Comparison of ENCODE assay signal across 10 mouse cellular contexts in genomic region chr1:40874456-40875375, GRCm38 (mm10).
DNase-seq lines count a peak whose midpoint lies in the region; ATAC-seq and TF ChIP-seq lines count a peak whose summit lies in the region.
"Had no signal": no experiment of that assay in that cellular context is flagged by ENCODE, and none has a peak within 500 bp of the region (broad histone marks: within the 10 kb centered on the region; RNA-seq: fewer than 3 reads in every experiment).

No protein-coding gene starts in this region.

- peak; percentile 7 for DNase-seq in adrenal gland, adult 8-10 months
- peak; percentile 10 for DNase-seq in gastrocnemius, postnatal 10 days
- peak; percentile 9 to 22 for DNase-seq in heart, postnatal 36 days
- no peak for DNase-seq in right cerebral cortex, adult 18-20 months
- DNase-seq in thymus, adult 2 months = no peak
- DNase-seq: kidney, postnatal 36 days had no signal

- H3K36me3 ChIP-seq in hindbrain, embryonic 16.5 days (ENCODE audit: control insufficient read depth, insufficient read depth, low read length) = no peaks in the 10 kb centered on the region
- H3K36me3 ChIP-seq in hindbrain, embryonic 12.5 days = no peaks in the 10 kb centered on the region
- H3K36me3 ChIP-seq in thymus, adult 2 months (ENCODE audit: control insufficient read depth, insufficient read depth, low read length) = no peaks in the 10 kb centered on the region
- H3K36me3 ChIP-seq: midbrain, embryonic 12.5 days had no signal

- H3K4me3 ChIP-seq in hindbrain, embryonic 16.5 days (ENCODE audit: low read length) = no peak overlapping the region
- no peak overlapping the region for H3K4me3 ChIP-seq in hindbrain, embryonic 12.5 days
- H3K4me3 ChIP-seq in thymus, adult 2 months (ENCODE audit: control insufficient read depth, insufficient read depth, low read length) = no peak overlapping the region
- H3K4me3 ChIP-seq: midbrain, embryonic 12.5 days had no signal

- no peaks in the 10 kb centered on the region for H3K9me3 ChIP-seq in hindbrain, embryonic 16.5 days (ENCODE audit: control insufficient read depth, low read length)
- H3K9me3 ChIP-seq in hindbrain, embryonic 12.5 days (replicated peaks) = no peaks in the 10 kb centered on the region
- H3K9me3 ChIP-seq: midbrain, embryonic 12.5 days had no signal

- WGBS in hindbrain, embryonic 16.5 days = 84% methylated on average over 26 of the region's 26 CpGs
- WGBS in hindbrain, embryonic 12.5 days = 80% methylated on average over 26 of the region's 26 CpGs
- 65% methylated on average over 26 of the region's 26 CpGs for WGBS in thymus, adult 2 months

- no peak for ATAC-seq in hindbrain, embryonic 16.5 days
- ATAC-seq in hindbrain, embryonic 12.5 days (ENCODE audit: low FRiP score) = no peak
- no peak for ATAC-seq in erythroblast, adult 5-6 weeks (replicated peaks; ENCODE audit: low FRiP score, poor library complexity, severe bottlenecking)

- no peaks in the 10 kb centered on the region for H3K27me3 ChIP-seq in hindbrain, embryonic 16.5 days (replicated peaks; ENCODE audit: control insufficient read depth, insufficient read depth, low read length)
- H3K27me3 ChIP-seq in hindbrain, embryonic 12.5 days = peaks cover 2% of the 10 kb centered on the region; the same call in 1 of the 2 replicates
- H3K27me3 ChIP-seq in thymus, adult 2 months (ENCODE audit: control insufficient read depth, insufficient read depth, low read length) = no peaks in the 10 kb centered on the region

- H3K27ac ChIP-seq in hindbrain, embryonic 16.5 days (ENCODE audit: low read depth, low read length) = no peak overlapping the region
- H3K27ac ChIP-seq in hindbrain, embryonic 12.5 days = no peak overlapping the region
- H3K27ac ChIP-seq in thymus, adult 2 months (ENCODE audit: control insufficient read depth, insufficient read depth, low read length) = no peak overlapping the region
- H3K27ac ChIP-seq: midbrain, embryonic 12.5 days had no signal

- TF ChIP-seq CTCF in thymus, adult 2 months (IDR thresholded peaks at IDR 0.05; ENCODE audit: borderline replicate concordance, control insufficient read depth, extremely low read depth, insufficient read depth, low read length, poor library complexity) = no peak

- H3K4me1 ChIP-seq in hindbrain, embryonic 16.5 days (ENCODE audit: control insufficient read depth, insufficient read depth, low read depth, low read length) = no peaks in the 10 kb centered on the region
- H3K4me1 ChIP-seq in hindbrain, embryonic 12.5 days = no peaks in the 10 kb centered on the region
- H3K4me1 ChIP-seq in thymus, adult 2 months (replicated peaks; ENCODE audit: control insufficient read depth, insufficient read depth, low read length) = no peaks in the 10 kb centered on the region
- H3K4me1 ChIP-seq: midbrain, embryonic 12.5 days had no signal

- intact Hi-C loops in heart, postnatal 36 days (cut with DNase I) = no loop called here

- H3K9ac ChIP-seq in hindbrain, embryonic 16.5 days (ENCODE audit: low read depth, low read length) = no peak overlapping the region
- no peak overlapping the region for H3K9ac ChIP-seq in hindbrain, embryonic 12.5 days
- H3K9ac ChIP-seq: midbrain, embryonic 12.5 days had no signal

- TF ChIP-seq POLR2A in thymus, adult 2 months (IDR thresholded peaks at IDR 0.05; ENCODE audit: control insufficient read depth, extremely low read depth, insufficient read depth, low read length, poor library complexity) = no peak

- H3K4me2 ChIP-seq in hindbrain, embryonic 16.5 days (ENCODE audit: low read length) = peak overlapping the region; percentile 30; the same call in 1 of the 2 replicates
- H3K4me2 ChIP-seq in hindbrain, embryonic 12.5 days (replicated peaks) = no peak overlapping the region
- H3K4me2 ChIP-seq: midbrain, embryonic 12.5 days had no signal

Comparison
In these comparisons a context has a peak if more than half of its experiments do, and no peak if none do; other contexts are left out.
1. DNase-seq: peak in adrenal gland, adult 8-10 months (single experiment), gastrocnemius, postnatal 10 days (single experiment) and heart, postnatal 36 days (2 of 2); none in right cerebral cortex, adult 18-20 months (single experiment) and thymus, adult 2 months (single experiment).